Mouse (Mus musculus): ENCODE results near the gene Dip2b. TPM values are rescaled to one million over a fixed set of nuclear protein-coding genes. Genes with fewer than 3 reads are reported as not detected.

Gene Dip2b
- polyA plus RNA-seq (2015; fragmentation: Nextera tagmentation; extraction: Ambion mirVana) = 9.8 and 10.6 TPM in 2 replicates

- Histone ChIP-seq H3K36me3 (no peaks in the 10 kb centered on the region), H3K4me2 (peak within 1 kb of the TSS; percentile 73), H3K4me1 (peaks cover 19% of the 10 kb centered on the region), H3K27ac (peak within 1 kb of the TSS; percentile 94), H3K9ac (peak within 1 kb of the TSS; percentile 86), H3K9me3 (no peaks in the 10 kb centered on the region), H3K4me3 (replicated peaks) (peak within 1 kb of the TSS; percentile 84), H3K27me3 (replicated peaks) (no peaks in the 10 kb centered on the region)
- under 1% methylated on average over 62 of the region's 68 CpGs for WGBS
- peak; percentile 84 for ATAC-seq (ENCODE audit: insufficient read depth, low FRiP score, low read depth)
Observed at GRCm38 (mm10) chr15:100038470-100038971, at the start of gene Dip2b. Dip2b (plus strand) TSS chr15:100038664.

- 100% methylated on average over 1 of the region's 1 CpGs for WGBS
Observed at GRCm38 (mm10) chr15:99993100-99993499, 45.4 kb upstream of the Dip2b start.

GRCm38 (mm10) chr15:99997114-99997804, 41.2 kb upstream of the Dip2b start:
- ATAC-seq (ENCODE audit: insufficient read depth, low FRiP score, low read depth) = no peak
- Histone ChIP-seq H3K27me3 (replicated peaks) (no peaks in the 10 kb centered on the region), H3K36me3 (peaks cover 17% of the 10 kb centered on the region), H3K9me3 (no peaks in the 10 kb centered on the region), H3K4me1 (no peaks in the 10 kb centered on the region), H3K4me2 (no peak overlapping the region), H3K27ac (no peak overlapping the region), H3K4me3 (replicated peaks) (no peak overlapping the region), H3K9ac (no peak overlapping the region)
- WGBS = 90% methylated on average over 6 of the region's 6 CpGs

More at GRCm38 (mm10) chr15:99993100-99993499, 45.4 kb upstream of the Dip2b start:
- no peak for ATAC-seq (ENCODE audit: insufficient read depth, low FRiP score, low read depth)
- Histone ChIP-seq H3K4me3 (replicated peaks) (no peak overlapping the region), H3K4me2 (no peak overlapping the region), H3K27me3 (replicated peaks) (no peaks in the 10 kb centered on the region), H3K27ac (no peak overlapping the region), H3K36me3 (peaks cover 21% of the 10 kb centered on the region), H3K9ac (no peak overlapping the region), H3K4me1 (no peaks in the 10 kb centered on the region), H3K9me3 (no peaks in the 10 kb centered on the region)

GRCm38 (mm10) chr15:99999390-99999789, 39.1 kb upstream of the Dip2b start:
- Histone ChIP-seq H3K4me3 (replicated peaks) (no peak overlapping the region), H3K36me3 (peaks cover 25% of the 10 kb centered on the region), H3K27me3 (replicated peaks) (no peaks in the 10 kb centered on the region), H3K9ac (no peak overlapping the region), H3K4me1 (no peaks in the 10 kb centered on the region), H3K27ac (no peak overlapping the region), H3K4me2 (no peak overlapping the region), H3K9me3 (no peaks in the 10 kb centered on the region)
- WGBS = 98% methylated on average over 1 of the region's 1 CpGs
- ATAC-seq (ENCODE audit: insufficient read depth, low FRiP score, low read depth) = no peak

GRCm38 (mm10) chr15:100004677-100005273, 33.7 kb upstream of the Dip2b start:
- WGBS = 75% methylated on average over 7 of the region's 7 CpGs
- H3K27ac ChIP-seq = no peak overlapping the region
- H3K4me2 ChIP-seq = no peak overlapping the region
- H3K9me3 ChIP-seq = no peaks in the 10 kb centered on the region
- ATAC-seq (ENCODE audit: insufficient read depth, low FRiP score, low read depth) = no peak
- no peak overlapping the region for H3K9ac ChIP-seq
- no peak overlapping the region for H3K4me3 ChIP-seq (replicated peaks)
- no peaks in the 10 kb centered on the region for H3K27me3 ChIP-seq (replicated peaks)
- H3K36me3 ChIP-seq = peaks cover 34% of the 10 kb centered on the region
- no peaks in the 10 kb centered on the region for H3K4me1 ChIP-seq

GRCm38 (mm10) chr15:100006180-100006579, 32.3 kb upstream of the Dip2b start:
- no peak overlapping the region for H3K4me2 ChIP-seq
- H3K27ac ChIP-seq = no peak overlapping the region
- H3K4me1 ChIP-seq = no peaks in the 10 kb centered on the region
- H3K27me3 ChIP-seq (replicated peaks) = no peaks in the 10 kb centered on the region
- H3K9me3 ChIP-seq = no peaks in the 10 kb centered on the region
- ATAC-seq (ENCODE audit: insufficient read depth, low FRiP score, low read depth) = no peak
- peaks cover 36% of the 10 kb centered on the region for H3K36me3 ChIP-seq
- H3K4me3 ChIP-seq (replicated peaks) = no peak overlapping the region
- H3K9ac ChIP-seq = no peak overlapping the region

- no peaks in the 10 kb centered on the region for H3K4me1 ChIP-seq
- H3K9ac ChIP-seq = no peak overlapping the region
- no peaks in the 10 kb centered on the region for H3K9me3 ChIP-seq
- H3K4me3 ChIP-seq (replicated peaks) = no peak overlapping the region
- no peak for ATAC-seq (ENCODE audit: insufficient read depth, low FRiP score, low read depth)
- no peak overlapping the region for H3K27ac ChIP-seq
- 0 out of 2 replicates have a peak, but pooled peaks cover 8% of the 10 kb centered on the region for H3K36me3 ChIP-seq
- WGBS = 77% methylated on average over 6 of the region's 6 CpGs
- H3K4me2 ChIP-seq = no peak overlapping the region
- no peaks in the 10 kb centered on the region for H3K27me3 ChIP-seq (replicated peaks)
Observed at GRCm38 (mm10) chr15:100018280-100018899, 20.1 kb upstream of the Dip2b start.

GRCm38 (mm10) chr15:100021175-100021574, 17.3 kb upstream of the Dip2b start:
- Histone ChIP-seq H3K36me3 (0 out of 2 replicates have a peak, but pooled peaks cover 3% of the 10 kb centered on the region), H3K9ac (no peak overlapping the region), H3K4me1 (no peaks in the 10 kb centered on the region), H3K4me3 (replicated peaks) (no peak overlapping the region), H3K27ac (no peak overlapping the region), H3K27me3 (replicated peaks) (no peaks in the 10 kb centered on the region), H3K4me2 (no peak overlapping the region), H3K9me3 (no peaks in the 10 kb centered on the region)
- 92% methylated on average over 1 of the region's 1 CpGs for WGBS
- ATAC-seq (ENCODE audit: insufficient read depth, low FRiP score, low read depth) = no peak

GRCm38 (mm10) chr15:100022923-100023322, 15.5 kb upstream of the Dip2b start:
- Histone ChIP-seq H3K36me3 (no peaks in the 10 kb centered on the region), H3K27ac (no peak overlapping the region), H3K4me3 (replicated peaks) (no peak overlapping the region), H3K4me1 (no peaks in the 10 kb centered on the region), H3K4me2 (no peak overlapping the region), H3K27me3 (replicated peaks) (no peaks in the 10 kb centered on the region), H3K9me3 (no peaks in the 10 kb centered on the region), H3K9ac (no peak overlapping the region)
- WGBS = 16% methylated on average over 5 of the region's 5 CpGs
- no peak for ATAC-seq (ENCODE audit: insufficient read depth, low FRiP score, low read depth)

GRCm38 (mm10) chr15:100025076-100025834, 13.2 kb upstream of the Dip2b start:
- Histone ChIP-seq H3K4me3 (replicated peaks) (no peak overlapping the region), H3K27me3 (replicated peaks) (no peaks in the 10 kb centered on the region), H3K4me2 (no peak overlapping the region), H3K9ac (no peak overlapping the region), H3K27ac (no peak overlapping the region), H3K36me3 (no peaks in the 10 kb centered on the region), H3K4me1 (no peaks in the 10 kb centered on the region), H3K9me3 (no peaks in the 10 kb centered on the region)
- 75% methylated on average over 11 of the region's 11 CpGs for WGBS
- no peak for ATAC-seq (ENCODE audit: insufficient read depth, low FRiP score, low read depth)

- no peaks in the 10 kb centered on the region for H3K27me3 ChIP-seq (replicated peaks)
- no peak overlapping the region for H3K27ac ChIP-seq
- no peak for ATAC-seq (ENCODE audit: insufficient read depth, low FRiP score, low read depth)
- no peak overlapping the region for H3K4me2 ChIP-seq
- H3K9ac ChIP-seq = no peak overlapping the region
- H3K9me3 ChIP-seq = no peaks in the 10 kb centered on the region
- WGBS = 76% methylated on average over 2 of the region's 2 CpGs
- H3K4me1 ChIP-seq = no peaks in the 10 kb centered on the region
- H3K36me3 ChIP-seq = no peaks in the 10 kb centered on the region
- H3K4me3 ChIP-seq (replicated peaks) = no peak overlapping the region
Observed at GRCm38 (mm10) chr15:100028133-100028532, 10.3 kb upstream of the Dip2b start.
